Mouse (Mus musculus) lung, adult 2 months (tissue): ENCODE results near the gene Gipr.
A peak's percentile ranks its signal among the peaks of the same experiment; 100 is the strongest.

ENCODE experiments used
- CTCF ChIP-seq: fragments of 200-500 bp; IDR thresholded peaks from 2 replicates; pipeline ENCODE4 v1.5.1; 2011; ENCODE audit warnings: mild to moderate bottlenecking, low read length, control low read depth; ENCODE audit not compliant: insufficient read depth
- POLR2A ChIP-seq: fragments of 200-500 bp; IDR thresholded peaks from 2 replicates; pipeline ENCODE4 v1.6.1; 2011; ENCODE audit warnings: low read depth, mild to moderate bottlenecking, control low read depth, low read length, borderline replicate concordance; ENCODE audit errors: extremely low read depth

GRCm38 (mm10) chr7:19172874-19173273, 6.9 kb upstream of the Gipr start:
- TF ChIP-seq CTCF (peak; percentile 66), POLR2A (no peak)
